Mouse (Mus musculus) urinary bladder, postnatal 10 days (tissue): ENCODE data around the gene Ccnl2.
A peak's percentile ranks its signal among the peaks of the same experiment; 100 is the strongest.

ENCODE experiments used
- DNase-seq: peaks from one replicate; pipeline ENCODE4 v3.0.0; 2022; ENCODE audit warnings: low spot score

Gene Ccnl2

DNA sequence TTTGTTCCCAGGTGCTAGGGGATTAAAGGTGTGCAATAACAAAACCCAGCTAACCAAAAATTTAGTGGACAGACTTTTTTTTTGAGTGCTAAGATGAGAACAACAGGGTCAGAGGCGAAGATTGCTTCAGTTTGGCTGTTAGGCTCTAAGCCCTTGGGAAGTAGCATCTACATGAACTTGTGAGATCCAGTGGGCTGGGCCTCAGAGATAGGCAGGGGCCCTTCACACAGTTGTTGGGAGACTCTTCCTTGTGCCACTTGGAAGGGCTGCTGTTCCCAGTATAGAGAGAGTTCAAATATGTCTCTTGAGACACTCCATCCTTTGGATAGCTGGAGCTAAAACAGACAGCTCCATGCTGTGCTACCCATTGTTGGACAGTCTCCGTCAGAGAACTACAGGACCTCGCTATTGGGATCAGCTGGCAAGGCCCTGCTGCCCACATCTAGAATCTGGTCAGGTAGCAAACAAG, 22.2 kb upstream of the Ccnl2 start, which contains the start of gene Ankrd65:
Gene Ankrd65, plus strand, starts transcription at position 419 of the 469 bp plus-strand sequence.
- DNase-seq, result no peak

DNA sequence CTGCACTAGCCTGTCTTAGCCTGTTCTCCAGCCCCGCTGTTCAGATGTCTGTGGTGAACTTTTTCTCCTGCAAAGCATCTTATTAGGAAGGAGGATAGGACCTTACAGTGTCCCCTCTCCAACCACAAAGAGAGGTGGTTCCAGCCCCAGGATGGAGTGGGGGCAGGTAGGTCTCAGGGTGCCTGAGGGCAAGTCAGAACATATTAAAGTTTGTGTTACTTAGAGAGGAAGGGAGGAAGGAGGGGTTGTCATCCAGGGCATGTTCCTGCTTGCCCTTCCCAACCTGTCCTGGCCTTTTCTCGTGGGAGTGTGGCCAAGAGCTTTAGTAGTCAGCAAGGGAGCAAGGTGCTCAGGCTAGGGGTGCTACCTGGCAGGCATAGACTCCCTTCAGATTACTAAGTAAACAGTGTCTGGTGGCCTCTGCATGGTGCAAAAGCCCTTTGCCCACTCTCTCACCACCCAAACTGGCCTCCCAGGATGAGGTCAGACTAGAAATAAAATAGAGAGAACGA, 21.6 kb upstream of the Ccnl2 start:
- no peak for DNase-seq

DNA sequence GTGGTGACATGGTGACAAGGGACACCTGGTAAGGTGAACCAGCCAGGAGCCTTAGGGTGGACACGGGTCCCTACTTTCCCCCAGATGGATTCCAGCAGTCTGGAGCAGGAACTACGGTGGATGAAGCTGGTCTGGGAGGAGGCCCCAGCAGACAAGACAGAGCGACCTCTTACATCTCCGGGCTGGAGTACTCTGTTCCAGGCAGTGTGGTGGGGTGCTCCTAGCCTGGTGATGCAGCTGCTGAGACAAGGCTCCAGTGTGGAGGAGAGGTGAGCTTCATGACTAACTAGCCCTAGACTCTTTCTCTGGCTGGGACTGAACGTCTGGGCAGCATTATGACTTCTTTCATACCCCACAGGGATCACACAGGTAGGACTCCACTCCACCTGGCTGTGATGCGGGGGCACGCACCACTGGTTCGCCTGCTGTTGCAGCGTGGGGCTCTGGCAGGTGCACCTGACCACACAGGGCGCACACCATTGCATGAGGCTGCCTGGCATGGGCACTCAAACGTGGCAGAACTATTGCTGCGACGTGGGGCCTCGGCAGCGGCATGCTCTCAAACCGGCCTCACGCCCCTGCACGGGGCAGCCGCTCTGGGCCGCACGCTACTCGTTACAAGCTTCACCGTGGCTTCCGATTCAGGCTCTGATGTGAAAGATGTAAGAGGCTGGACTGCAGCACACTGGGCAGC, 20.9 kb upstream of the Ccnl2 start:
- DNase-seq, result no peak

DNA sequence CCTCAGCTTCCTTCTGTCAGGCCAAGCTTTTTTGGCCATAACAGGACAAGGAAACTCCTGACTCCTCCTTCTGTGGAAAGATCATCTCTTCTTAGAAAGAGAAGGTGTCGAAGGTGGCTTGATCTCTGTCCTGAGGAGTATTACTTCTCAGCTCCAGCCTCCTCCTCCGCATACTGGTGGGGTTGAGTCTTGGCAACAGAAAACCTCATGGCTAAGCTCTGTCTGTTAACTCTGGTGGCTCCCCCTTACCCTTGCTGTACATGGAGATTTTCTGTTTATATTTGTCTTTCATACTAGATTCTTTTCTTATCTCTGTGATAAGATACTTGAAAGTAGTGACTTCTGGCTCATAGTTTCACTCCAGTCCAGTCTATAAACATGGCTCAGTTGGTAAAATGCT, 18.6 kb upstream of the Ccnl2 start:
- DNase-seq, result no peak

DNA sequence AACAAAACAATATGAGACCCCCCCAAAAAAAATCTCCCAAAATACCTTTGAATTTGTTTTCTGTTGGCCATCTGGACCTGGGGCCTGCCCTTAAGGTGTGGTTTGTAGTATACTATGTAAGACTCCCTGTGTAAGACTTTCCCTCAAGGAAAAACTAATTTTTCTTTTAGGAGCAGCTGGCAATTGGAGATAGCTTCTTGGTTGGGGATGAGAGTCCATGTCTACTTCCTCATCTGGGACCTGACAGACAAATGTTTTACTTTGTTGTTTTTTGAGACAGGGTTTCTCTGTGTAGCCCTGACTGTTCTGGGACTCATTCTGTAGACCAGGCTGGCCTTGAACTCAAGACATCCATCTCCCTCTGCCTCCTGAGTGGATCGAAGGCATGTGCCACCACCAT, 10.2 kb upstream of the Ccnl2 start:
- DNase-seq, result no peak

DNA sequence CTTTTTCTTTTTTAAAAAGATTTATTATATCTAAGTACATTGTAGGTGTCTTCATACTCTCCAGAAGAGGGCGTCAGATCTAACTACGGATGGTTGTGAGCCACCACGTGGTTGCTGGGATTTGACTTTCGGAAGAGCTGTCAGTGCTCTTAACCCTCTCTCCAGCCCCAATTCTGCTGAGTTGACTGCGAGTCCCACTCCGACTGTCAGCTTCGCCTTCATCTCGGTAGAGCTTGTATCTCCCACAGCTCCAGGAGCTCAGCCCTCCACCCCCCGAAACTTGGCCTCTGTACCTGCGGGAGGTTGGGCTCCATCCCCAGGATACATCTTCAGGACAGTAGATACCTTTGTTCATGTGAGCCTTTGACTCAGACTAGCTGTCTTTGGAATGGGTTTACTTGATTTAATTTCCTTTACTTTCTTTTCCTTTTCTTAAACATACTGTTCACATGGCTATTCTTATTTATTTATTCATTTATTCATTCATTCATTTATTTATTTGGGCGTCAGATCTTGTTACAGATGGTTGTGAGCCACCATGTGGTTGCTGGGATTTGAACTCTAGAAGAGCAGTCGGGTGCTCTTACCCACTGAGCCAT, 9.4 kb upstream of the Ccnl2 start, which contains the start of gene Mrpl20:
Gene Mrpl20, plus strand, starts transcription at position 138 of the 599 bp plus-strand sequence.
- DNase-seq, result no peak

DNA sequence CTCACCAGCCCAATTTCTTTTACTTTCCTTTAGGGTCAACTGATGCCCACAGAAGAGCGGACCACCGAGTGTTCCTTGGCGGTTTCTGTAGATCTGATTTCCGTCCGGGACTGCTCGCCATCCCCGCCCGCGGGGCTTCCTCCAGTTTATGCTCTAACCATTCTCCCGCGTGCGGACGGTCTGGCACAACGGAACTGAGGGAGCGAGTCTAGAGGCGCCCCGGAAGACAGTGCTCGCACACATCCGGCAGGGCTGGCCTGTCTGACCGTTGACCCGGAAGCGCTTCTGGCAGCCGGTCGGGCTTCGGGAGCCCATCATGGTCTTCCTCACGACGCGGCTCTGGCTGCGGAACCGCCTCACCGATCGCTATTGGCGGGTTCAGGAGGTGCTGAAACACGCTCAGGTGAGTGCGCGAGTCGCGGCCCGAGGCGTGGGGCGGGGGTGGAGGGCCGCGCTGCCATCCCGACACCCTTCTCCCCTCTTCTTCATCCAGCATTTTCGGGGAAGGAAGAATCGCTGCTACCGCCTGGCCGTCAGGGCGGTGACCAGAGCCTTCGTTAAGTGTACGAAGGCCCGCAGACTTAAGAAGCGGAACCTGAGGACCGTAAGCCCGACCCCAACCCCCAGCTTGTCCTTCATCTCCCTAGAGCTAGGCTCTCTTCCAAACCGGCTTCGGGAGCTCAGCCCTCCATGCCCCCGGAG, 8.8 kb upstream of the Ccnl2 start:
- DNase-seq, result peak; percentile 91

DNA sequence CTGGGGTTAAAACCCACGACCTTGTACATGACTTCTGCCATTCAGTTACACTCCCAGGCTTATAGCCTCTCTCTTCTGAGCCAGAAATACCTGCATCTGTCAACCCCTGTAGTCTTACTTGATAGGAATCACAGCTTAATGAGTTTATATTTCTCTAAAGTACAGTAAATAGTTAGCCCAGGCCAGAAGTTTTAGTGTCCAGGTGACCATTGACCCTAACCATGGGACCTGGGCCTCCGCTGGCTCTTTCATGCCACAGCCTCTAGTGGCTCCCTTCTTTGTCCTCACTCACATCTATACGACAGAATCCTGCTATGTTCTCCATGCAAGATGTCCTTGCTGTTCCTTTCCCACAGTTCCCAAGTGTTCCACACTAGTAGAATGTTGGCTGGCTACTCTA, 4.4 kb upstream of the Ccnl2 start:
- DNase-seq, result no peak

DNA sequence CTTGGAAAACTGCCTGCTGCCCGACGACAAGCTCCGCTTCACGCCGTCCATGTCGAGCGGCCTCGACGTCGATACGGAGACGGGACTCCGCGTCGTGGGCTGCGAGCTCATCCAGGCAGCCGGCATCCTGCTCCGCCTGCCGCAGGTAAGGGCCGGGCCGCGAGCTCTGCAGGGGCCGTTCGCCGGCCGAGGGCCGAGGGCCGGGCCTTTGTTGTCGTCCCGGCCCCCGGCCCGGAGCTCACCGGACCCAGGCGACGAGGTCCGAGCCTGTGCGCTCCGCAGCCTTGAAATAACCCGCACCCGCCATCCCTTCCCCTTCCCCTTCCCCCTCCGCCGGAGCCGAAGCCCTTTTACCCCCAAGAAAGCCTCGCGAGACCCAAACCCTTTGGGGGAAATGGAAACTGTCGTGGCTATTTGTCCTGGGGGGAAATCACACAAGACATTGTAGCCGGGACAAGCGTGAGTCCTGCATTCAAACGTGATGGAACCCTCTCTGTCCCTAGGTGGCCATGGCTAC, 434 bp downstream of the Ccnl2 start:
- DNase-seq, result no peak

DNA sequence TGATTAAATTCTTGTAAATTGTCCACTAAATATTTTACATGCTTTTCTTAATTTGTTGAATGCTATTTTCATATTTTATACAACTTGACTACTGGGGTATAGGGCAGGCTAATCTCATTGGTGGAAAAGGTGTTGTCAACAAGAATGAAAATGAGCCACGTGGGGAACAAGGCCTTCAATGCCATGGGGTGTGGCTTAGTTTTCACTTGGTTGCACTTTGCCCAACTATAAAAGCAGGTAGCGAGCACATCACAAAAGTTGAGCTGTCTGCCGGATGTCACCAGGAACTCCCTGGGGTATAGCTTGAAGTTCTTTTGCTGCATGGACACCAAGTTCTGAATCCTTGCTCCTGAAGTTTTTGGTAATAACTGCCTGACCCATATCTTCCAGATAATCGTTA, 5.2 kb downstream of the Ccnl2 start:
- no peak for DNase-seq

DNA sequence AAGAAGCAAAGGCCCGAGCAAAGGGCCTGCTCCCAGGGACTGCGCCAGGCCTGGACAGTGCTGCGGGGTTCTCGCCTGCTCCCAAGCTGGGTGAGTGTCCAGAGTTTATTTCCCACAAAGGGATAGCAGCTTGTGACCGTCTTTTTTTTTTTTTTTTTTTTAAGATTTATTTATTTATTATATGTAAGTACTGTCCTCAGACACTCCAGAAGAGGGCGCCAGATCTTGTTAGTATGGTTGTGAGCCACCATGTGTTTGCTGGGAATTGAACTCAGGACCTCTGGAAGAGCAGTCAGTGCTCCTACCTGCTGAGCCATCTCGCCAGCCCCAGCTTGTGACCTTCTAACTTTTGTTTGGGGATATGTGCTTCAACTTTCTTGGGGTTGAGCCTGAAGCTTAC, 8.7 kb downstream of the Ccnl2 start:
- no peak for DNase-seq

DNA sequence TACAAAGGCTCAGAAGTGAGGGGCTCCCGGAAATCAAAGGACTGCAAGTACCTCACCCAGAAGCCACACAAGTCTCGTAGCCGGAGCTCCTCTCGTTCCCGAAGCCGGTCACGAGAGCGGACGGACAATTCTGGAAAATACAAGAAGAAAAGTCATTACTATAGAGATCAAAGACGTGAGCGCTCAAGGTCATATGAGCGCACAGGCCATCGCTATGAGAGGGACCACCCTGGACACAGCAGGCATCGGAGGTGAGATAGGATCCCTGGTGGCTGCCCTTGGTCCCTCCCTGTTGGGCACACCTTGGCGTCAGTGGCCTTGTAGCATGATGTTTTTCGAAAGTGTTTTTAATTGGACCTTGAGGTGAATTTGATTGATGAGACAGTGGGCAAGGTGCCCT, 11.2 kb downstream of the Ccnl2 start:
- no peak for DNase-seq

DNA sequence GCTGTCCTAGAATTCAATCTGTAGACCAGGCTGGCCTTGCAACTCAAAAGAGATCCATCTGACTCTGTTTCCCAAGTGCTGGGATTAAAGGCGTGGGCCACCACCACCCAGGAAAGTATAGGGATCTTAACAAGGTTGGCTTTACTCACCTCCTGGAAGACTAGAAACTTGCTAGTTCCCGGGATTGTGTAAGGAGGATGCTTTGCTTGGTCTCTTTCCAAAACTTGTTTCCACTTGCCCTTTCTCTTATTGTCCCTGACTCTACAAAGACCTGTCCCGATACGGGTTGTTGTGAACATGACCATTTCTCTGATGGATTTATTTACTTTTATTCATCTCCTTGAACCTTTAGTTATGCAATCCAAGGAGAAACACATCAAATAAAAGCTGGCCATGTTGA, 17.6 kb downstream of the Ccnl2 start:
- DNase-seq, result no peak

DNA sequence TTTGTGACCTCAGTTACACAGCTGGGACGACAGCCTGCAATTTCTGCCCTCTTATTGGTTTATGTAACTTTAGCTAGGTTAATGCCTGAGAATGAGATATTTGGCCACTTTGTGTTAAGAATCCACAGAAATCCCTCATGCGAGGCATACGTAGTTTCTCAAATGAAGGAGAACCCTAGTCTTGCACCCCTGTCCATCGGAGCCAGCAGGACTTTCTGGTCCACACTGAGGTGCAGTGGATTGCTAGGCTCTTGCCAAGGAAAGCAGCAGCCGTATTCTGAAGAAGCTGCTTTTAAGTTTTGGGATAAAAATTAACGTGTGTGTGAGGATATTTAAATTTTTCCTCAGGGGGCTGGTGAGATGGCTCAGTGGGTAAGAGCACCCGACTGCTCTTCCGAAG, 18.3 kb downstream of the Ccnl2 start:
- DNase-seq, result no peak

DNA sequence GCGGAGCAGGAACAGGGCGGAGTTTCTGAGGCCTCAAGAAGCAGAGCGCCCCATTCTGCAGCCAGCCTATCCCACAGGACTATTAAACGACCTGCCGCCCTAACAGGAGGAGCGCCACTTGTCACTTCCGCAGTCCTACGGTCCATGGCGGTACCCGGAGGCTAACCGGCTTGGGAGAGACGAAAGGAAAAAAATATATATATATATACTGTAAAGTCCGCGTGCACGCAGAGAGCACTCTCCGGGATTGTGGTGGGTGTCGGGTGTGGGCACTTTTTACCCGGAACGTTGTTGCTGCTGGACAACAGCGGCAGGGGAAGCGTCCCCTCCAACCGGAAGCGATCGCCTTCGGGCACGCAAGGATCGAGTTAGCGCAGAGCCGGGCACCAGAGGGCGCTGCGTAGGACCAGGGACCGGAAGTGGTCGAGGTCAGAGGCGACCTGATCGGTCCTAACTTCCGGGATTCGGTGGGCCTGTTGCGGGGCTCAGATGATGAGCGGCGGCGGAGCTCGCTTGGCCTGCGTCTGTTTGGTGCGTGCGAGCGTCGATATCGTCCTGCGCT, 19.0 kb downstream of the Ccnl2 start, which contains the start of gene Aurkaip1:
Gene Aurkaip1, plus strand, starts transcription at position 68 of the 562 bp plus-strand sequence.
- peak; percentile 87 for DNase-seq

DNA sequence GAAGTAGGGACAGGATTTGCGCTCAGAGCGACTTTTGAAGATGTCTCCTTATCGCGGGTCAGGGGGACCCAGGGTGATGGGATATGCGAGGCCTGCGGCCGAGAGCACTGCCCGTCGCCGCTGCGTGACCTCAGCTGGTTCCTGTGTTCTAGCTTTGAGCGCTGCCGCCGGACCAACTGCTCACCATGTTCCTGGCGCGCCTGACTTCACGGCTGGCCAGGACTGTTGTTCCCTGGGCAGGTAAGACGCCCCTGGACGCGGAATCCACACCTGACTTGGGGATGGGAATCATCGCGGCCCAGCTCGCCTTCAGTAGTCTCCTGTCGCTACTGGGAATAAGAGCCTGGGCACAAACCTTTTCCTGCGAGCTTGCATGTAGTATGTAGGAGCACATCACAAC, 19.5 kb downstream of the Ccnl2 start:
- no peak for DNase-seq

DNA sequence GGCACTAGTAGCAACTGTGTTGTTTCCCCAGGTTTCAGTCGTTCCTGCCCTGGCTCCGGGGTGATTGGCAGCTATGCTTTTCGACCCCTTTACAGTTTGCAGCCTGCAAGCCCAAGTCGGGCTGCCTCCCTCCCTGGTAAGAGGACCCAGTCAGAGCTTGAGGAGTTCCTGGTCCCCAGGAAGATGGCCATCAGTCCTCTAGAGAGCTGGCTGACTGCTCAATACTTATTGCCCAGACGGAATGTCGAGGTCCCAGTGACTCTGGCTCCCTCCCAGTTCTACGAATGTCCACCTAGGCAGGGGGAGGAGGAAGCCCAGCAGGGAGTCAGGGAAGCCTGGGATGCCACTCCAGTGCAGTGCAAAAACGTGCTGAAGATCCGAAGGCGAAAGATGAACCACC, 20.0 kb downstream of the Ccnl2 start:
- DNase-seq, result no peak

DNA sequence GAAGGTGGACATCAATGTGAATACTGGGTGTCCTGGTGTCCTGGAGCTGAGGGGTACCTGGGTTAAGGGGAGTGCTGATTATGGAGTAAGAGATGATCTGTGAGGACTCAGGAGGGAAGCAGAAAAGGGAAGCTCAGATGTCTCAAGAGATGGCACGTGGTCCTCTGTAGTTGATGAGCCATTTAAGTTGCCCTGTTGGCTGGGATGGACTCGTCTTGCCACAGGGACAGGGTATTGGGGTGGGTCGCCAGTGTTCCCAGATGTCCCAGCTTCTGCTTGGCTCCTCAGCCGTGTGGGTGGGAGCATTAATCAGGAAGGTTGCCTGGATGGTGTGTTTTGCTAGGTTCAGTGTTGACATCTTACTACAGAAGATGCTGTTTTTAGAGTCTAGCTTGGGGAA, 20.9 kb downstream of the Ccnl2 start:
- DNase-seq, result no peak

DNA sequence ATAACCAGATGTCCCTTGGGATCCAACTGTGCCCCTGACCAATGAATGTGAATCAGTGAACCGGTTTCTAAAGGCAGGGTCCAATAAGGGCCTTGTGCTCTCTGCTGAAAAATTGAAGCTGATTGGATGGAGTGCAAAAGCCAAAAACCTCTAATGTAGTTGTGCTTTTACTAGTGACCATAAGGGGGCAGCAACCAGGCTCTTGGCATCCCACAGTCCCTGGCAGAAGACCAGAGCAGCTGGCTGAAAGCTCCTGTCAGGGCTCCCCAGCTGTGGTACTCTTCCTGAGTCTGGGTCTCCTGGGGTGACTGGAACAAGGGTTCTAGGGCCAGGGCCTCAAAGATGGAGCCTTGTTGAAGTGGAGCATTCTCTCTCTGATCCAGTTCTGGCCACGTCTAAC, 21.5 kb downstream of the Ccnl2 start:
- no peak for DNase-seq

DNA sequence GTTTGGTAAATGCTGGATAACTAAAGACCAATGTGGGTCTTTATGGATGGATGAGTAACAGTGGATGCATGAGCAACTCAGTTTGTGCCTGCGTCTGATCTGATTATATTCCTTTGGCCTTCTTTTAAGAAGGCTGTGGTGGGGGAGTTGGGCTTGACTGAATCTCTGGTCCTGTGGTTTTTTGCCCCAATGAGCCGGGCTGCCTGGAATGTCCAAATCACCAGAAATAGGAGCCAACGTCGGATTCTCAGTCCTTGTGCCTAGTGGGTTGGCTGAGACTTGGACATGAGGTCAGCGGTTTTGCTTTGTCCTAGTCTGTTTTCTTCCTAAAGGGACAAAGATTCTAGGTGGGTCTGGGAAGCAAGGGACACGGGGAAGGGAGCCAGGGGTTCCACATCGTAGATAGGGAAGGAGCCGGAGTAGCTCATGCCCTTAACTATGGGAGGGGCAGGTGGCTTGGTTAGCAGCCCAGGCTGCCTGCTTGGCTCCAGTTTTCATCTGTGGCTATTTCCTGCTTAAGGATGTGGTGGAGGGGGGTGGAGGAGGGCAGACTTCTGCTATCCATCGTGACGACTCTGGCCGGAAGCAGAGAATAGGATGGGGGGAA, 25.2 kb downstream of the Ccnl2 start:
- DNase-seq, result no peak

DNA sequence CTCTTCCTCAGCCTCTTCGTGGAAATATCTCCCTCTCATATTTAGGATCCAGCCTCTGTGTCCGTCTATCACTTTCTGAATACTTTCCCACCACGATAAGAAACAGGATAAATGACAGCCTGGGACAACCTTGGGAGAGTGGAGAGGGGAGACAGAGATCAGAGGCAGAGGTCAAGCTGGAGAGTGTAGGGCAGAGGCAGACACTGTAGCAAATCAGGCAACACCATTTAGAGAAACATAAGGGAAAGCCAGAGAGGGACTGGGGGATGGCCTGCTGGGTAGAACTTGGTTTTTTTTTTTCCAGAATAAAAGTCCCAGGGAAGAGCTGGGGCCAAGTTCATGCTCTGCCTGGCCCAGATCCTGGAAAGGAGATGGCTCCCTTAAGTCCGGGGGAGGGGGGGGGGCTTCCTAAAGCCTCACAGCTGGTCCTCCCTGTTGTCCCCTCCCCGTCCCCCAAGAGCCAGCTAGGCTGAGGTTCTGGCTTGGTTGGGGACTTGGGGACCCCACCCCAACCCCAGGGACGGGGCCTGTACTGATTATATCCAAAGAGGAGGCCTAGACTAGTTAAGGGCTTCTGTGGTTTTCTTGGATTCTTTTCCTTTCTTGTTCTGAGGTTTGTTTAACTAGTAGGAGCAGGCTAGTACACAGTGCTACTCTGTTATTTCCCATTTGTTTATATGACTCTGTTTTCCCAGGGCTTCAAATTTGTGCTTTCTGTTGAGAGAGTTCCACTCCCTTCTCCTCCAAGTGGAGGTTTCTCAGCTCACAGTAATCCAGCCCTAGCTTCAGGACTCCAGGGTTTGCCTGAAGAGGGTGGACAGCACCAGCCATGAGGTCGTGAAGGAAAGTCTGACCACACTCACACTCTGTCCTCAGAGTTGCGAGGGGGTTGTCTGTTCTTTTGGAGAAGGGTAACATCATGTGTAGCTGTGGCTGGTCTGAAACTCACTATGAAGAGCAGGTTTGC, 26.2 kb downstream of the Ccnl2 start:
- no peak for DNase-seq
